Mouse (Mus musculus) G1E (cell line): ENCODE results near the gene Lzts3.

Source experiments
- CTCF ChIP-seq: IDR thresholded peaks from 2 replicates; pipeline ENCODE4 v1.5.1; 2012; ENCODE audit warnings: low read depth, low read length, inconsistent platforms, mixed read lengths
- GATA1 ChIP-seq: IDR thresholded peaks from 2 replicates; pipeline ENCODE4 v1.6.1; 2012; ENCODE audit warnings: borderline replicate concordance, low read length, inconsistent platforms, mixed read lengths

GRCm38 (mm10) chr2:130634739-130635411 lies 7.7 kb downstream of the Lzts3 start:
- TF ChIP-seq CTCF (no peak), GATA1 (no peak)
